Mouse (Mus musculus) ES-CJ7 (cell line): ENCODE measurements around the gene Cmtm7.
A peak's percentile ranks its signal among the peaks of the same experiment; 100 is the strongest.

Source experiments
- DNase-seq: peaks from one replicate; pipeline ENCODE4 v3.0.0; 2011; ENCODE audit warnings: low read depth, low spot score

Cmtm7 gene

DNA sequence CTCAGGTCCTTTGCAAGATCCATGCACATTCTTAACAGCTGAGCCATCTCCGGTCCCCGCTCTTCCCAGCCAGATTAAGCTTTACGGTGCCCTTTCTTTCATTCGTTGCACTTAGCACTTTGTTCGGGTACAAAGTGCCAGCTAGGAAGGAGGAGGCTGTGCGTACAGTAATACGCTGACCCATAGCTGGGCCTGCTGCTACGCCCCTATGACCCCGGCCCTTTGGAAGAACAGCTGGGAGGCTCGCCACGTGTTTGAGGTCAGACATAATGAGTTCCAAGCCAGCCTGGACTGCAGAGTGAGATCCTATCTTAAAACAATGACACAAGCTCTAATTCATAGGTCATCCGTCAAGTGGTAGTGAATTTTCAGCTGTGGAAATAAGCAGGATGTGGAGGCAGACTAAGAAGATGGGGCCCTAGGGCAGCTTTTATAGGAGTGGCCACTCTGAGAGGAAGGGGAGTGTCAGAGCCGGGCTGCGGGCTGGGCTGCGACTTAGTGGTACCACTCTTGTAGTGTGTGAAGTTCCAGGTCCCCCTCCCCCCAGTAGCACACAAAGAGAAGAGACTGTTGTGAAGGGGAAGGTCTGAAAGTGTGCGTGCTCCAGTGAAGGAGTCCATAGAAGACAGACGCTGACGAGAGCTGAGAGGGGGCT, 64.9 kb downstream of the Cmtm7 start:
- no peak for DNase-seq

DNA sequence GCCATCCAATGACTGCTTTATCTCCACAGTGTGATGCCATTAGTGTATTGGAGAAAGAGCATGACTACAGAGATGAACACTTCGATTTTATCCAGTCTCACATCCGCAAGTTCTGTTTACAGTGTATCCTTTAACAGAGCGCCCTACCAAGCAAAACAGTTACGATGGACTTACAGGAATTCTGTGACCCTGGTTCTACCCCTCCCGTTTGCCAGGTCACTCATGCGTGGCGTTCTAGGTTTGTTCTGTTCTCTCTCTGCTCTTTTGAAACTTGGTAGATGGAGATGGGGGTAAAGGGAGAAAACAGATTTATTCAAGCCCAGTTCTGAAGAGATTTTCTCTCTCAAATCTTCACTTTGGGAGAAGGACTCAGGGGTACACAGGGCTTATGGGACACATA, 68.2 kb downstream of the Cmtm7 start:
- DNase-seq: no peak

DNA sequence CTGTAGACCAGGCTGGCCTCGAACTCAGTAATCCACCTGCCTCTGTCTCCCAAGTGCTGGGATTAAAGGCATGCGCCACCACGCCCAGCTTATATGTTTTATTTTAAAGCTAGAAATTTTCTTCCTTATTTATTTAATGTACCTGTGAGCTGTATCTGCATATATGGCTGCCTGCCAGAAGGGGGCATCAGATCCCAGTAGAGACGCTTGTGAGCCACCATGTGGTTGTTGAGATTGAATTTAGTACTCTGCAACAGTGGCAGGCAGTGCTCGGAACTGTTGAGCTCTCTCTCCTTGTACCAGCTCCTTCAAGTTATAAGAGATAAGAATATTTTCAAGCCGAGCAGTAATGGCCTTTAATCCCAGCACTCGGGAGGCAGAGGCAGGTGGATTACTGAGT, 71.3 kb downstream of the Cmtm7 start:
- peak; percentile 80 for DNase-seq

DNA sequence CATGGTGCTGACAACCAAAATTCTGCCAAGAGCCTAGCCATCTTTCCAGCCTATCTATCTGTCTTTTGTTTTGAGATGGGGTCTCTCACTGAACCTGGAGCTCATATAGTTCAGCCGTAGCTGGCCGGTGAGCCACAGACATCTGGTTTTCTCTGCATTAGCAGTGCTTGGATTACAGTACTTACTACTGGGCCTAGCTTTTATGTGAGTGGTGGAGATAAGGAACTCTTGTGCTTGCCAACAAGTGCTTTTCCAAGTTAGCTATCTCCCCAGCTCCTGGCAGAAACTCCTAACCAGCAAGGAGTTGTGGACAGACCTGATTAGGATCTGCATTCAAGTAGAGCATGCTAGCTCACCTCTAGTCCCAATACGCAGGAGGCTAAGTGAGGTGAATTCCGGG, 73.9 kb downstream of the Cmtm7 start:
- DNase-seq: no peak
